Mouse (Mus musculus): Measurements from ENCODE around the gene Atp7a. TPM values are rescaled to one million over a fixed set of nuclear protein-coding genes. Genes with fewer than 3 reads are reported as not detected.
"Not testable (repeated sequence)": the region's sequence is repeated elsewhere in the genome, so short reads cannot be mapped to it uniquely, and the experiment has no call there.

The Atp7a gene
- 32.8 and 34.7 TPM in 2 replicates for polyA plus RNA-seq (2016; fragmentation: Nextera tagmentation; extraction: Ambion mirVana)

GRCm38 (mm10) chrX:106026418-106027342 lies at the start of gene Atp7a:
Gene Atp7a, plus strand, starts transcription at chrX:106027276.
- peak; percentile 94 for ATAC-seq (ENCODE audit: insufficient number of reproducible peaks, insufficient read depth, low FRiP score, low TSS enrichment)
- Histone ChIP-seq H3K4me3 (peak within 1 kb of the TSS; percentile 48), H3K36me3 (no peaks in the 10 kb centered on the region), H3K27me3 (0 out of 2 replicates have a peak, but pooled peaks cover 4% of the 10 kb centered on the region), H3K4me2 (replicated peaks) (peak within 1 kb of the TSS; percentile 47), H3K9me3 (no peaks in the 10 kb centered on the region), H3K9ac (peak within 1 kb of the TSS; percentile 53), H3K27ac (peak within 1 kb of the TSS; percentile 69; the same call in 1 of the 2 replicates), H3K4me1 (no peaks in the 10 kb centered on the region)
- 20% methylated on average over 34 of the region's 36 CpGs for WGBS

DNA sequence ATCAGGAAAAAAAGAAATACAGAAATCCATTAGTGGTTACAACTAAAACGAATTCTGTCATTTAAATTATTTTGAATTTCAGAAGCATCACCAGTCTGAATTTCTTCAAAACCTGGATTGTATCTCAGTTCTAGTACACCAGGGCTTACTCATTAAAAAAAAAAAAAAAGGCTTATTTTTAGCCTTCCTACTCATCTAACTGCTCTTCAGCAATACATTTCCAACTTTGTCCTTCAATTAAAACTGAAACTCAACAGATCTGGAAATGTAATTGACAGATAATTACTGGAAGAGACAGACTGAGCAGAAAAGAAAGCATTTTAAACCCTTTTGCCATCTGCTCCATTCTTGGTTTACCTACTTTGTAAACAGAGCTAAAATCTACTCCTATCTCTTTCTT lies 25.5 kb upstream of the Atp7a start:
- Histone ChIP-seq H3K27me3 (no peaks in the 10 kb centered on the region), H3K4me3 (no peak overlapping the region), H3K4me1 (no peaks in the 10 kb centered on the region), H3K4me2 (replicated peaks) (no peak overlapping the region), H3K36me3 (no peaks in the 10 kb centered on the region), H3K9ac (no peak overlapping the region), H3K27ac (no peak overlapping the region), H3K9me3 (no peaks in the 10 kb centered on the region)
- 77% methylated on average over 1 of the region's 1 CpGs for WGBS
- no peak for ATAC-seq (ENCODE audit: insufficient number of reproducible peaks, insufficient read depth, low FRiP score, low TSS enrichment)

DNA sequence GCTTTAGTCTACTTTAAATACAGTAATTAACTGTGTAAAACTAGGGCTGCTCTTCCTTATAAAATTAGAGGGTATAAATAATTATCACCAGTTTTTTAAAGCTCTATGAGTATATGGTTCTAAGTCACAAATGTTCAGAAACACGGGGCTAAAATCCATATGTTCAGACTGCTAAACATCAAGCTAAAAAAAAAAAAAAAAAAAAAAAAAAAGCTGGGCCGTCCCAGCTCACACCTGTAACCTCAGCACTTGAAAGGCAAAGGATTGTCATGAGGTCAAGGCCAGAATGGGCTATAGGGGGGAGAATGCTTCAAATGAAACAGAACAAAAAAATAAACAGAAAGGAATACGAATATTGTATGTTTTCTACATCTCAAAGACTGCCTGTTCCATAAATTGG lies 16.3 kb upstream of the Atp7a start:
- Histone ChIP-seq H3K27ac (no peak overlapping the region), H3K36me3 (no peaks in the 10 kb centered on the region), H3K9ac (0 out of 2 replicates have a peak overlapping the region, but pooled peaks have one; percentile 50), H3K4me2 (replicated peaks) (peak overlapping the region; percentile 42), H3K27me3 (no peaks in the 10 kb centered on the region), H3K4me3 (peak overlapping the region; percentile 52), H3K9me3 (no peaks in the 10 kb centered on the region), H3K4me1 (no peaks in the 10 kb centered on the region)
- 15% methylated on average over 3 of the region's 3 CpGs for WGBS
- ATAC-seq (ENCODE audit: insufficient number of reproducible peaks, insufficient read depth, low FRiP score, low TSS enrichment) = no peak

GRCm38 (mm10) chrX:106011465-106012159 lies 15.5 kb upstream of the Atp7a start, which contains the start of gene Magt1:
Gene Magt1, minus strand, starts transcription at chrX:106011906.
- peak within 1 kb of the TSS; percentile 52 for H3K4me3 ChIP-seq
- H3K27me3 ChIP-seq = no peaks in the 10 kb centered on the region
- H3K9ac ChIP-seq = peak within 1 kb of the TSS; percentile 50
- peak; percentile 94 for ATAC-seq (ENCODE audit: insufficient number of reproducible peaks, insufficient read depth, low FRiP score, low TSS enrichment)
- H3K27ac ChIP-seq = peak within 1 kb of the TSS; percentile 78
- WGBS = 23% methylated on average over 45 of the region's 45 CpGs
- no peaks in the 10 kb centered on the region for H3K9me3 ChIP-seq
- no peaks in the 10 kb centered on the region for H3K4me1 ChIP-seq
- H3K4me2 ChIP-seq (replicated peaks) = peak within 1 kb of the TSS; percentile 42
- no peaks in the 10 kb centered on the region for H3K36me3 ChIP-seq

- Histone ChIP-seq H3K27ac (peak overlapping the region; percentile 54; the same call in 1 of the 2 replicates), H3K27me3 (no peaks in the 10 kb centered on the region), H3K4me1 (no peaks in the 10 kb centered on the region), H3K9me3 (no peaks in the 10 kb centered on the region), H3K4me3 (0 out of 2 replicates have a peak overlapping the region, but pooled peaks have one; percentile 7), H3K9ac (no peak overlapping the region), H3K4me2 (replicated peaks) (peak overlapping the region; percentile 38), H3K36me3 (no peaks in the 10 kb centered on the region)
- WGBS = 67% methylated on average over 3 of the region's 3 CpGs
- no peak for ATAC-seq (ENCODE audit: insufficient number of reproducible peaks, insufficient read depth, low FRiP score, low TSS enrichment)
These were observed 14.5 kb upstream of the Atp7a start for GRCm38 (mm10) chrX:106012559-106012958.

- H3K27me3 ChIP-seq = no peaks in the 10 kb centered on the region
- no peaks in the 10 kb centered on the region for H3K36me3 ChIP-seq
- no peaks in the 10 kb centered on the region for H3K9me3 ChIP-seq
- no peak overlapping the region for H3K4me3 ChIP-seq
- no peaks in the 10 kb centered on the region for H3K4me1 ChIP-seq
- no peak overlapping the region for H3K9ac ChIP-seq
- ATAC-seq (ENCODE audit: insufficient number of reproducible peaks, insufficient read depth, low FRiP score, low TSS enrichment) = no peak
- H3K27ac ChIP-seq = no peak overlapping the region
- H3K4me2 ChIP-seq (replicated peaks) = no peak overlapping the region
- 28% methylated on average over 2 of the region's 2 CpGs for WGBS
These were observed 13.9 kb upstream of the Atp7a start for GRCm38 (mm10) chrX:106013217-106013616.

- not testable (repeated sequence) for H3K27me3 ChIP-seq; H3K4me2 ChIP-seq (replicated peaks); H3K4me1 ChIP-seq; H3K27ac ChIP-seq; H3K36me3 ChIP-seq; H3K9ac ChIP-seq; H3K9me3 ChIP-seq; ATAC-seq (ENCODE audit: insufficient number of reproducible peaks, insufficient read depth, low FRiP score, low TSS enrichment); H3K4me3 ChIP-seq
- 66% methylated on average over 2 of the region's 2 CpGs for WGBS
These were observed 12.2 kb upstream of the Atp7a start for GRCm38 (mm10) chrX:106014741-106015377.

- Histone ChIP-seq H3K4me1 (no peaks in the 10 kb centered on the region), H3K27me3 (no peaks in the 10 kb centered on the region), H3K9ac (peak within 1 kb of the TSS; percentile 53), H3K4me2 (replicated peaks) (peak within 1 kb of the TSS; percentile 37), H3K9me3 (no peaks in the 10 kb centered on the region), H3K4me3 (peak within 1 kb of the TSS; percentile 59), H3K27ac (peak within 1 kb of the TSS; percentile 84), H3K36me3 (peaks cover 5% of the 10 kb centered on the region; the same call in 1 of the 2 replicates)
- 13% methylated on average over 26 of the region's 26 CpGs for WGBS
- no peak for ATAC-seq (ENCODE audit: insufficient number of reproducible peaks, insufficient read depth, low FRiP score, low TSS enrichment)
These were observed 11.3 kb upstream of the Atp7a start, which contains the start of gene Cox7b for GRCm38 (mm10) chrX:106015571-106016322. Gene Cox7b, plus strand, starts transcription at chrX:106015700.

- Histone ChIP-seq H3K27me3 (no peaks in the 10 kb centered on the region), H3K4me1 (no peaks in the 10 kb centered on the region), H3K9ac (no peak overlapping the region), H3K36me3 (peaks cover 11% of the 10 kb centered on the region; the same call in 1 of the 2 replicates), H3K9me3 (no peaks in the 10 kb centered on the region), H3K4me2 (replicated peaks) (peak overlapping the region; percentile 13; the same call in 1 of the 2 replicates), H3K27ac (no peak overlapping the region), H3K4me3 (no peak overlapping the region)
- no peak for ATAC-seq (ENCODE audit: insufficient number of reproducible peaks, insufficient read depth, low FRiP score, low TSS enrichment)
- WGBS = 87% methylated on average over 3 of the region's 3 CpGs
These were observed 10.0 kb upstream of the Atp7a start for GRCm38 (mm10) chrX:106017102-106017501.

GRCm38 (mm10) chrX:106017516-106017915 lies 9.6 kb upstream of the Atp7a start:
- Histone ChIP-seq H3K9me3 (no peaks in the 10 kb centered on the region), H3K4me2 (replicated peaks) (no peak overlapping the region), H3K9ac (no peak overlapping the region), H3K36me3 (peaks cover 11% of the 10 kb centered on the region; the same call in 1 of the 2 replicates), H3K27ac (no peak overlapping the region), H3K27me3 (no peaks in the 10 kb centered on the region), H3K4me1 (no peaks in the 10 kb centered on the region), H3K4me3 (no peak overlapping the region)
- ATAC-seq (ENCODE audit: insufficient number of reproducible peaks, insufficient read depth, low FRiP score, low TSS enrichment) = no peak
- WGBS = 90% methylated on average over 4 of the region's 4 CpGs

GRCm38 (mm10) chrX:106027343-106027674 lies 233 bp downstream of the Atp7a start:
- Histone ChIP-seq H3K4me1 (no peaks in the 10 kb centered on the region), H3K9me3 (no peaks in the 10 kb centered on the region), H3K27ac (peak overlapping the region; percentile 69; the same call in 1 of the 2 replicates), H3K36me3 (no peaks in the 10 kb centered on the region), H3K27me3 (0 out of 2 replicates have a peak, but pooled peaks cover 4% of the 10 kb centered on the region), H3K4me3 (peak overlapping the region; percentile 48), H3K9ac (peak overlapping the region; percentile 53), H3K4me2 (replicated peaks) (peak overlapping the region; percentile 47)
- WGBS = 14% methylated on average over 8 of the region's 8 CpGs
- ATAC-seq (ENCODE audit: insufficient number of reproducible peaks, insufficient read depth, low FRiP score, low TSS enrichment) = peak; percentile 59

All from embryonic facial prominence, embryonic 12.5 days (tissue).